Mouse (Mus musculus) midbrain, embryonic 13.5 days (tissue): Measurements from ENCODE around the gene Atg7. TPM values are rescaled to one million over a fixed set of nuclear protein-coding genes. Genes with fewer than 3 reads are reported as not detected.

ENCODE experiments used
- ATAC-seq: fragments of 200-750 bp; cut with Nextera tagmentation; 2 replicates; pipeline ENCODE4 v1.8.0; 2017; ENCODE audit warnings: mild to moderate bottlenecking, moderate TSS enrichment, moderate library complexity
- H3K27ac ChIP-seq: fragments of 300-500 bp; sonication (generic); 2 replicates; pipeline ENCODE4 v1.5.1; 2015; ENCODE audit warnings: inconsistent platforms, mild to moderate bottlenecking, moderate library complexity
- H3K27me3 ChIP-seq: fragments of 300-500 bp; sonication (generic); 2 replicates; pipeline ENCODE4 v1.6.1; 2015; ENCODE audit warnings: mild to moderate bottlenecking, inconsistent platforms
- H3K36me3 ChIP-seq: fragments of 300-500 bp; sonication (generic); 2 replicates; pipeline ENCODE4 v1.6.1; 2015; ENCODE audit warnings: mild to moderate bottlenecking, inconsistent platforms
- H3K4me1 ChIP-seq: fragments of 300-500 bp; sonication (generic); replicated peaks from 2 replicates; pipeline ENCODE4 v1.6.1; 2015; ENCODE audit warnings: inconsistent platforms
- H3K4me2 ChIP-seq: fragments of 300-500 bp; sonication (generic); replicated peaks from 2 replicates; pipeline ENCODE4 v1.6.1; 2015; ENCODE audit warnings: moderate library complexity, mild to moderate bottlenecking, inconsistent platforms
- H3K4me3 ChIP-seq: fragments of 300-500 bp; sonication (generic); replicated peaks from 2 replicates; pipeline ENCODE4 v1.5.1; 2015; ENCODE audit warnings: mild to moderate bottlenecking, inconsistent platforms
- H3K9ac ChIP-seq: fragments of 300-500 bp; sonication (generic); replicated peaks from 2 replicates; pipeline ENCODE4 v1.6.1; 2015; ENCODE audit warnings: mild to moderate bottlenecking, inconsistent platforms
- H3K9me3 ChIP-seq: fragments of 300-500 bp; sonication (generic); 2 replicates; pipeline ENCODE4 v1.6.1; 2016; ENCODE audit warnings: mild to moderate bottlenecking, inconsistent platforms
- WGBS: fragments of 180-500 bp; shearing (Covaris S2); methylation state at CpG from one replicate; pipeline ENCODE4 v1.1.7; 2015; 5-methylcytosine and 5-hydroxymethylcytosine counted together
- polyA plus RNA-seq: library from polyadenylated mRNA; unstranded; fragments of >200 nt; fragmentation: Nextera tagmentation; extraction: Ambion mirVana; gene quantifications from 2 replicates; pipeline ENCODE4 v1.2.1, GENCODE M21; 2015

The Atg7 gene
- polyA plus RNA-seq, 1 experiment from 2014 or later = 19.1 TPM

DNA sequence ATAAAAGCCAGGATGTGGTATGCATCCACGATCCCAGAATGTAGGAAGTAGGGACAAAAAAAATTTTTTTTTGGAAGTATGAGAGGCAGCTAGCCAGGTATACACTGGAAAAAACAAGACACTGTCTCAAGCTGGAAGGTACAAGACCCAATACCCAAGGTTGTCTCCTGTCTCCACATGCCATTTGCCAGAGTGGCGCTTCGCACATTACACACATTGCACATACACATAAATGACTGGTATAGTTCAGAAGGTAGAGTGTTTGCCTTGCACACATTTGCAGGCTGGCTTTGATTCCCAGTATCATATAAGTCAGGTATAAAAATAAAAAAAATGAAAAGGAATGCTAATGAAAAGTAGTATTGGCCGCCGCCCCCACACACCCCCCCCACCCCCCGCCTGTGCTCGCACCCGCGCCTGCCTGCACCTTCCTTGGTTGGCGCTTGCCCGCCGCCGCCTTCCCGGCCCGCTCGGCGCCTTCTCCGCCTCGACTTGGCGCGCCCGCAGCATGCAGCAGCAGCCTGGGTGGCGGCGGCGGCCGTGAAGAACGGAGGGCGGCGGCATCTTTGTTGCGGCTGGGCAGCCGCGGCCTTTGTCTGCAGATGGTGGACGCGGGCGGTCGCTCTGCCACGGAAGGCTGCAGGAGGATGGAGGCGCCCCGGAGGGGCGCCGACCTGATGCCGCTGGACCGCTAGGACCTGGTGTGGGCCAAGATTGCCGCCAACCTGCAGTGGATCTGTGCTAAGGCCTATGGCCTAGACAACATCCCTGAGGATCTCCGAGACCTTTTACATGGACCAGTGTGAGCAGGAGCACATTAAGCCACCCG lies 95.2 kb downstream of the Atg7 start:
- H3K27me3 ChIP-seq = peaks cover 6% of the 10 kb centered on the region
- H3K4me2 ChIP-seq = peak overlapping the region; percentile 60
- H3K9ac ChIP-seq = peak overlapping the region; percentile 74
- H3K4me1 ChIP-seq = peaks cover 15% of the 10 kb centered on the region
- ATAC-seq = peak; percentile 80
- peak overlapping the region; percentile 32 for H3K4me3 ChIP-seq
- H3K9me3 ChIP-seq = peaks cover 19% of the 10 kb centered on the region; the same call in 1 of the 2 replicates
- no peak overlapping the region for H3K27ac ChIP-seq
- 14% methylated on average over 46 of the region's 46 CpGs for WGBS
- H3K36me3 ChIP-seq = peaks cover 34% of the 10 kb centered on the region

GRCm38 (mm10) chr6:114738760-114739112 lies 95.8 kb downstream of the Atg7 start:
- H3K4me3 ChIP-seq = peak overlapping the region; percentile 32; the same call in 1 of the 2 replicates
- WGBS = 77% methylated on average over 4 of the region's 4 CpGs
- peak; percentile 66 for ATAC-seq
- H3K27me3 ChIP-seq = peaks cover 6% of the 10 kb centered on the region
- peak overlapping the region; percentile 74 for H3K9ac ChIP-seq
- peak overlapping the region; percentile 60 for H3K4me2 ChIP-seq
- H3K9me3 ChIP-seq = peaks cover 19% of the 10 kb centered on the region; the same call in 1 of the 2 replicates
- H3K36me3 ChIP-seq = peaks cover 34% of the 10 kb centered on the region
- H3K27ac ChIP-seq = no peak overlapping the region
- peaks cover 15% of the 10 kb centered on the region for H3K4me1 ChIP-seq

- Histone ChIP-seq H3K4me1 (peaks cover 10% of the 10 kb centered on the region), H3K27ac (no peak overlapping the region), H3K27me3 (no peaks in the 10 kb centered on the region), H3K9ac (no peak overlapping the region), H3K4me3 (no peak overlapping the region), H3K36me3 (peaks cover 34% of the 10 kb centered on the region), H3K4me2 (no peak overlapping the region), H3K9me3 (peaks cover 19% of the 10 kb centered on the region; the same call in 1 of the 2 replicates)
- ATAC-seq = no peak
- WGBS = 95% methylated on average over 12 of the region's 12 CpGs
Measured at GRCm38 (mm10) chr6:114742209-114743003, 99.5 kb downstream of the Atg7 start.

DNA sequence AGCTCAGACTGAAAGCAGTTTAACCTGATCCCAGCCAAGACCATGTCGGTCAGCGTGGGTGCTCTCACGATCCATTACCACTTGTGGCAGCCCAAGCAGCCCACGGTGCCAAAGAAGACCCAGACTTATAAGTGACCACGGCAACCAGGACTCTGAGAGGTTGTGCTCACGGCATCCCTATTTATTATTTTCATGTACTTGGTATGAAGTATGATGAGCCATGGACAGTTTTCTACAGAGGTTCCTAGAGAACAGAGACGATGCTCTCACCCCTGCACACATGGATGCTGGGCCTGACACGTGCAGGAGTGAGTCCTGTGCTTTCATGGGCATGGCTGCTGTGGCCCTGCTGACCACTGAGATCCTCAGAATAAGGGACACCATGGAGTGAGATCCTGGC lies 100.2 kb downstream of the Atg7 start:
- H3K4me1 ChIP-seq = peaks cover 7% of the 10 kb centered on the region
- peaks cover 34% of the 10 kb centered on the region for H3K36me3 ChIP-seq
- H3K4me3 ChIP-seq = no peak overlapping the region
- no peak for ATAC-seq
- WGBS = 97% methylated on average over 8 of the region's 8 CpGs
- no peak overlapping the region for H3K27ac ChIP-seq
- peaks cover 19% of the 10 kb centered on the region; the same call in 1 of the 2 replicates for H3K9me3 ChIP-seq
- H3K27me3 ChIP-seq = no peaks in the 10 kb centered on the region
- H3K4me2 ChIP-seq = no peak overlapping the region
- no peak overlapping the region for H3K9ac ChIP-seq

DNA sequence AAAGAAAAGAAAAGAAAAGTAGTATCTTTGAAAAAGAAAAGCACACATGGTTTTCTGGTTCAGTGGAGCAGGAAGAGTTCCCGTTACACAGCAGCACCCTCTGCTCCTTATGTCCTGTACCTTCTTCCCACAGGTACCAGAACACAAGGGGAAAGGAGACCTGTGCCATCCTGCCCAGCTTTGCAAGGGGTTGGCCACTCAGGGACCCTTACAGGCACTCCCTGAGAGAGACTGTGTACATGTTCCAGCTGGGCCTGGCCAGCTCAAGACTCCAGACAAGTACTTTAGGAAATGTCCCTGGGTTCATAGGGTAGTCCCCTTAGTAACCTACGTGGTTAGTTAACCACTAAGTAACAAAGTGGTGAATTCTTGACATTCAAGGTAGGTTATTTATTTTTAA lies 100.9 kb downstream of the Atg7 start:
- no peak overlapping the region for H3K27ac ChIP-seq
- WGBS = 83% methylated on average over 2 of the region's 2 CpGs
- no peak overlapping the region for H3K9ac ChIP-seq
- no peaks in the 10 kb centered on the region for H3K4me1 ChIP-seq
- H3K9me3 ChIP-seq = peaks cover 19% of the 10 kb centered on the region; the same call in 1 of the 2 replicates
- no peak for ATAC-seq
- peaks cover 34% of the 10 kb centered on the region for H3K36me3 ChIP-seq
- H3K27me3 ChIP-seq = no peaks in the 10 kb centered on the region
- H3K4me2 ChIP-seq = no peak overlapping the region
- no peak overlapping the region for H3K4me3 ChIP-seq

- 93% methylated on average over 7 of the region's 7 CpGs for WGBS
- H3K27ac ChIP-seq = no peak overlapping the region
- no peak overlapping the region for H3K4me3 ChIP-seq
- no peaks in the 10 kb centered on the region for H3K4me1 ChIP-seq
- H3K36me3 ChIP-seq = peaks cover 15% of the 10 kb centered on the region
- no peak for ATAC-seq
- no peak overlapping the region for H3K4me2 ChIP-seq
- H3K9ac ChIP-seq = no peak overlapping the region
- H3K27me3 ChIP-seq = no peaks in the 10 kb centered on the region
- peaks cover 9% of the 10 kb centered on the region; the same call in 1 of the 2 replicates for H3K9me3 ChIP-seq
Measured at GRCm38 (mm10) chr6:114746439-114746974, 103.6 kb downstream of the Atg7 start.

DNA sequence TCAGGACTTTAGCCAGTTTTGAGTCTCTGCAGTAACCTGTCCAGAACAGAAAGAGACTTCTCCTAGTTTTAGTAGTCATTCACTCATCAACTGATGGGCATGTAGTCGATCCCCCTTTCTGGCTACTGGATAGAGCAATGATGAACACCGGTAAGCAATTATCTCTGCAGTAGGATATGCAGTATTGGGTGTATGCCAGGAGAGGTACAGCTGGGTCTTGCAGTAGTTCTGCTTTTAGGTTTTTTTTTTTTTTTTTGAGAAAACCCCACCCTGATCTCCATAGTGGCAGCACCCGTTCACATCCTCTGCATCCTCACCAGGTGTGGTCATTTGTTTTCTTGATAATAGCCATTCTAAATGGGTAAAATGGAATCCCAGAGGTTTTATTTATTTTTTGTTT lies 105.5 kb downstream of the Atg7 start:
- Histone ChIP-seq H3K9ac (no peak overlapping the region), H3K27me3 (no peaks in the 10 kb centered on the region), H3K4me1 (no peaks in the 10 kb centered on the region), H3K27ac (no peak overlapping the region), H3K4me2 (no peak overlapping the region), H3K36me3 (no peaks in the 10 kb centered on the region), H3K4me3 (no peak overlapping the region), H3K9me3 (no peaks in the 10 kb centered on the region)
- ATAC-seq = no peak
- 97% methylated on average over 3 of the region's 3 CpGs for WGBS

DNA sequence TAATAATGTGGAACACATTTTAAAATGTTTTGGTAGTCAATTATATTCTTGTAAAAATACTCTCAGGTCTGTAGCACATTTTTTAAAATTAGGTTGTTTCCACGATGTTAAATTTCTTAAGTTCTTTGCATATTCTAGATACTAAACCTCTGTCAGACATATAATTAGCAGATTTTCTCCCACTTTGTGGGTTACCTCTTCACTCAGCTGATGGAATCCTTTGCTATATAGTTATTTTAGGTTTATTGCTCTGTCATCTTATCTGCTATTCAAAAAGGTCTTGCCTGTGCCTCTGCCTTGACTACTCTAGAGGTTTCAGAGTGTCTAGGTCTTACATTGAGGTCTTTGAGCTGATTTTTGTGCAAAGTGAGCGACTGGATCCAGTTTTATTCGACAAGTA lies 106.0 kb downstream of the Atg7 start:
- no peak overlapping the region for H3K9ac ChIP-seq
- WGBS = 93% methylated on average over 3 of the region's 3 CpGs
- no peak for ATAC-seq
- no peaks in the 10 kb centered on the region for H3K4me1 ChIP-seq
- H3K27ac ChIP-seq = no peak overlapping the region
- no peaks in the 10 kb centered on the region for H3K27me3 ChIP-seq
- H3K9me3 ChIP-seq = no peaks in the 10 kb centered on the region
- H3K36me3 ChIP-seq = no peaks in the 10 kb centered on the region
- H3K4me2 ChIP-seq = no peak overlapping the region
- H3K4me3 ChIP-seq = no peak overlapping the region

DNA sequence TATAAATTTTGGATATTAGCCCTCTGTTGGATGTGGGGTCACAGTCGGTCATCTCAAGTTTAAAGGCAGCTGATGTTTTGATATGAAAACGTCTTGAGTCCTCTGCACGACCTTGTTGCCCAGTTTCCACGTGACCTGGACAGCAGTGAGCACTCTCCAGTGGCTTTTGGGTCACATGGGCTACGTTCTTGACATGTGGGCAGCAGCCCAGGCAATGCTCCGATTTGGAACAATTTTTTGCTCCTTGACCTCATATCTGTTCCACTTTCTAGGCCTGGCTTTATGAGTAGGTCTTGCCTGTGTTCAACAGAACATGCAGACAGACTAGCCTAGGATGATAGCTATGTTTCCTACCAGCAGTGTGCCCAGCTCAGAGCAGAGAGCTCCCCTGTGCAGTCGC lies 115.9 kb downstream of the Atg7 start:
- WGBS = 78% methylated on average over 7 of the region's 7 CpGs
- Histone ChIP-seq H3K4me3 (no peak overlapping the region), H3K9me3 (no peaks in the 10 kb centered on the region), H3K27ac (no peak overlapping the region), H3K9ac (no peak overlapping the region), H3K4me2 (no peak overlapping the region), H3K27me3 (no peaks in the 10 kb centered on the region), H3K4me1 (no peaks in the 10 kb centered on the region), H3K36me3 (no peaks in the 10 kb centered on the region)
- ATAC-seq = no peak

DNA sequence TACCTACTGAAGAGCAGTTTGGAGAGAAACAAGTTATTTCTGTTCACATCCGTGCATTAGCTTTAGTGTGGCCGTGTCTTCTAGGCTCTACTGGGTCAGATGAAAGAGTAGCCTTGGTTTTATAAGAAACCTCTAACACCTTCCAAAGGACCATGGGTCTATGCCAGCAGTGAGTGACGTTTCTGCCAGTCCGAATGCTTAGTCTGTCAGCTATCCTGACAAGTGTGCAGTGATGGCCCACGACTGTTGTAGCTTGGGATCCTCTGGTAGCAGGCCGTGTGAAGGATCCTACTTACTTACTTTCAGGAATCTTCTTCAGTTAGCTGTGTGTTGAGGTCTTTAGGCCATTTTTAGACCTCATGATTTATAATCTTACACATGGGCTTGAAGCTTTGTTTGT lies 123.4 kb downstream of the Atg7 start:
- H3K27ac ChIP-seq = no peak overlapping the region
- no peak overlapping the region for H3K4me2 ChIP-seq
- H3K36me3 ChIP-seq = no peaks in the 10 kb centered on the region
- no peak overlapping the region for H3K4me3 ChIP-seq
- ATAC-seq = no peak
- WGBS = 93% methylated on average over 6 of the region's 6 CpGs
- no peaks in the 10 kb centered on the region for H3K9me3 ChIP-seq
- H3K9ac ChIP-seq = no peak overlapping the region
- no peaks in the 10 kb centered on the region for H3K4me1 ChIP-seq
- no peaks in the 10 kb centered on the region for H3K27me3 ChIP-seq

- Histone ChIP-seq H3K36me3 (no peaks in the 10 kb centered on the region), H3K9me3 (no peaks in the 10 kb centered on the region), H3K27ac (no peak overlapping the region), H3K4me3 (no peak overlapping the region), H3K9ac (no peak overlapping the region), H3K27me3 (no peaks in the 10 kb centered on the region), H3K4me1 (no peaks in the 10 kb centered on the region), H3K4me2 (no peak overlapping the region)
- WGBS = 82% methylated on average over 2 of the region's 2 CpGs
- ATAC-seq = no peak
Measured at GRCm38 (mm10) chr6:114767710-114768109, 124.8 kb downstream of the Atg7 start.

GRCm38 (mm10) chr6:114770337-114770736 lies 127.4 kb downstream of the Atg7 start:
- Histone ChIP-seq H3K4me3 (no peak overlapping the region), H3K9me3 (no peaks in the 10 kb centered on the region), H3K27ac (no peak overlapping the region), H3K9ac (no peak overlapping the region), H3K27me3 (no peaks in the 10 kb centered on the region), H3K4me1 (no peaks in the 10 kb centered on the region), H3K36me3 (no peaks in the 10 kb centered on the region), H3K4me2 (no peak overlapping the region)
- 85% methylated on average over 2 of the region's 2 CpGs for WGBS
- no peak for ATAC-seq
